Mouse (Mus musculus): ENCODE measurements around the gene Gm9999. TPM values are rescaled to one million over a fixed set of nuclear protein-coding genes. Genes with fewer than 3 reads are reported as not detected.

Gene Gm9999
- total and polyA plus RNA-seq, 3 experiments = 0.76 TPM; not detected in 2

DNA sequence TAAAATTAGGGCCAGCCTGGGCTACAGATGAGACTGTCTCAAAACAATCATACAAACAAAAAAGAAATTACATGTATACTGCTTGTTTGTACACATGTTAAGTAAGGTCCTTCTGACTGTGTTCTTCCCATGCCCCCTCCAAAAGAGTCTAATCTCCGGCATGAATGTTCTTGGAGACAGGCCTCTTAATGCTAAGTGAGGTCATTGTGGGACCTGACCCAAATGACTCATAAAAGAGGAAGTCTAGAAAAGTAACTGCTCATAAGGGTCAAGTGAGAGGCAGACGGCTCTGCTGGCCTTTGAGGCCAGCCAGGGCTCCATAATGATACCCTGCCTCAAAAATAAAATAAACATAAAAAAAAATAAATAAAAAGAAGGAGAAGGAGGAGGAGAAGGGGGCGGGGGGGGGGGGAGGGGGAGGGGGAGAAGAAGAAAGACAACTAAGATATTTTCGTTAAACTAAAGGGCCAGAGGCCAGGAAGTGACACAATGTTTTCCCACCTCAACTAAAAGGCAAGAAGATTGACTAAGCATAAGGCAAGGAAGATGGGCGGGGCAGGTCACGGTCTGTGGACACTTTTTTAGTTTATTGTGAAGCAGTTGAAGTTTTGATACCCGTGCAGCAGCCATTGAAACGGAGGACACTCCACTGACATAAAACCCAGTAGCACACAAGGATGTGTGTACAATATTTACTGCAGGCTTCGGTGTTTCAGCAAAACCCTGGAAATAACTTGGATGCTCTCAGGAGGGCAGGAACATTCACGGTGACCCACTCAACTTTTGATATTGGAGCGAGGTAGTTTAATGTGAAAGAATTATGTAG is 31.4 kb downstream of the Gm9999 start:
- Histone ChIP-seq H3K27me3 (ENCODE audit: insufficient read depth, low read length) (peaks cover 9% of the 10 kb centered on the region), H3K4me1 (ENCODE audit: insufficient read depth, low read depth, low read length) (peaks cover 23% of the 10 kb centered on the region), H3K4me3 (ENCODE audit: low read depth, low read length) (no peak overlapping the region; the same call in 1 of the 2 replicates), H3K9me3 (replicated peaks) (no peaks in the 10 kb centered on the region), H3K36me3 (replicated peaks) (no peaks in the 10 kb centered on the region)
- TF ChIP-seq GATA1 (IDR thresholded peaks at IDR 0.05; ENCODE audit: borderline replicate concordance, low read length) (no peak), GATA2 (IDR thresholded peaks at IDR 0.05; ENCODE audit: borderline replicate concordance, low read depth, low read length) (no peak)
- ATAC-seq (ENCODE audit: extremely low read depth, insufficient number of reproducible peaks, low FRiP score, poor library complexity, severe bottlenecking) (peak; percentile 25; the same call in 1 of the 2 replicates), DNase-seq (ENCODE audit: low spot score) (no peak)

DNA sequence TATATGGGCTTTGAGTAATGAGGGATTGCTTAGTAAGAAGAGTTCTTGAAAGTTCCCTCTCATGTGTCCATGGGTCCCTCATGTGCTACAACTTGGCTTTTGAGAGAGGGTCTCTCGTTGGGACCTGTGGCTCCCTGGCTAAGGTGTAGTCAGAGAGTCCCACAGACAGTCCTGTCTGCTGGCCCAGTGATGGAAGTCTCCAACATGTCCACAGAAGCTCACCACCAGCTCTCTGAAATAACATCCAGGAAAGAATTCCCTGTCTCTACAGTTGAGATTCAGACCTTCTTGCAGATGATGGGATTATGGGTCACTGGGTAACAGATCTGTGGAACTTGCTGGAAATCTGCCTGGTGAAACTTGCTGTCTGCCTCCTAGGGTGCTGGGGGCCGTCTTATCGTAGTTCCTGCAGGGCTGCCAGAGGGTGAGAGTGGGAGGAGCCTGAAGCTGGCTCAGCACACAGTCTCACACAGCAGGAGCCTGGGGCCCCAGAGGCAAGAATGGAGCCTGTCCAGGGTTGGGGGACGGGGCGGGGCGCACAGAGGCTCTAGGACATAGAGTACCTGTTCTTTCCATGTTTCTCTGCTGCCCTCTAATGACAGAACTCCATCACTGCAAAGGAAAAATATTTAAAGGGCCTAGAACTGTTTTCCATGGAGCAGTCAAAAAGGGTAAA is 32.1 kb downstream of the Gm9999 start:
- Histone ChIP-seq H3K4me1 (ENCODE audit: insufficient read depth, low read depth, low read length) (peaks cover 19% of the 10 kb centered on the region), H3K36me3 (replicated peaks) (no peaks in the 10 kb centered on the region), H3K4me3 (ENCODE audit: low read depth, low read length) (peak overlapping the region; percentile 40; the same call in 1 of the 2 replicates), H3K27me3 (ENCODE audit: insufficient read depth, low read length) (peaks cover 12% of the 10 kb centered on the region), H3K9me3 (replicated peaks) (no peaks in the 10 kb centered on the region)
- 0 out of 2 replicates have a peak, but pooled peaks have one; percentile 5 for TF ChIP-seq CTCF (IDR thresholded peaks at IDR 0.05; ENCODE audit: low read depth, low read length)
- 0 out of 2 replicates have a peak, but pooled peaks have one; percentile 15 for TF ChIP-seq TAL1 (conservative IDR thresholded peaks at IDR 0.05; ENCODE audit: low read depth, low read length)
- no peak for TF ChIP-seq GATA1 (IDR thresholded peaks at IDR 0.05; ENCODE audit: borderline replicate concordance, low read length)
- DNase-seq (ENCODE audit: low spot score) (peak; percentile 93), ATAC-seq (ENCODE audit: extremely low read depth, insufficient number of reproducible peaks, low FRiP score, poor library complexity, severe bottlenecking) (peak; percentile 99)

DNA sequence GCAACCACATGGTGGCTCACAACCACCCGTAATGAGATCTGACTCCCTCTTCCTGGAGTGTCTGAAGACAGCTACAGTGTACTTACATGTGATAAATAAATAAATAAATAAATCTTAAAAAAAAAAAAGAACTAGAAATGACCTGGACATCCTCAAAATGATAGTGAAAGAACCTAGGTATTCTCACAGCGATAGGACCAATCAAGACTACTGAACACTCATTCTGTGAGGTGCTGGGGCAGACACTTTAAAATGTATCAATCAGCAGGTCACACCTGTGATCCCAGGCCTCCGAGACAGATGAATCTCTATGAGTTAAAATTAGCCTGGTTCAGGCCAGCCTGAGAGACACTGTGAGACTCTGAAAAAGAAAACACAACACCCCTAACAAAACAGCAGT is 33.2 kb downstream of the Gm9999 start:
- no peak for DNase-seq (ENCODE audit: low spot score)
- H3K9me3 ChIP-seq (replicated peaks) = no peaks in the 10 kb centered on the region
- no peaks in the 10 kb centered on the region for H3K36me3 ChIP-seq (replicated peaks)
- no peak for TF ChIP-seq GATA1 (IDR thresholded peaks at IDR 0.05; ENCODE audit: borderline replicate concordance, low read length)
- no peak for TF ChIP-seq CTCF (IDR thresholded peaks at IDR 0.05; ENCODE audit: low read depth, low read length)
- TF ChIP-seq TAL1 (conservative IDR thresholded peaks at IDR 0.05; ENCODE audit: low read depth, low read length) = no peak
- TF ChIP-seq POLR2AphosphoS5 (IDR thresholded peaks at IDR 0.05; ENCODE audit: insufficient replicate concordance, low read depth, low read length) = no peak
- no peak for TF ChIP-seq GATA2 (IDR thresholded peaks at IDR 0.05; ENCODE audit: borderline replicate concordance, low read depth, low read length)
- peaks cover 17% of the 10 kb centered on the region for H3K27me3 ChIP-seq (ENCODE audit: insufficient read depth, low read length)
- no peak overlapping the region for H3K4me3 ChIP-seq (ENCODE audit: low read depth, low read length)
- H3K4me1 ChIP-seq (ENCODE audit: insufficient read depth, low read depth, low read length) = peaks cover 19% of the 10 kb centered on the region
- no peak for ATAC-seq (ENCODE audit: extremely low read depth, insufficient number of reproducible peaks, low FRiP score, poor library complexity, severe bottlenecking)

- H3K9me3 ChIP-seq (replicated peaks) = no peaks in the 10 kb centered on the region
- no peak for DNase-seq (ENCODE audit: low spot score)
- no peak for TF ChIP-seq TAL1 (conservative IDR thresholded peaks at IDR 0.05; ENCODE audit: low read depth, low read length)
- TF ChIP-seq GATA2 (IDR thresholded peaks at IDR 0.05; ENCODE audit: borderline replicate concordance, low read depth, low read length) = no peak
- no peak for TF ChIP-seq CTCF (IDR thresholded peaks at IDR 0.05; ENCODE audit: low read depth, low read length)
- no peak for TF ChIP-seq GATA1 (IDR thresholded peaks at IDR 0.05; ENCODE audit: borderline replicate concordance, low read length)
- TF ChIP-seq POLR2AphosphoS5 (IDR thresholded peaks at IDR 0.05; ENCODE audit: insufficient replicate concordance, low read depth, low read length) = no peak
Measured at GRCm38 (mm10) chr7:47017146-47017545, 33.8 kb downstream of the Gm9999 start.

GRCm38 (mm10) chr7:47019641-47020040 is 36.3 kb downstream of the Gm9999 start:
- Histone ChIP-seq H3K4me1 (ENCODE audit: insufficient read depth, low read depth, low read length) (peaks cover 10% of the 10 kb centered on the region), H3K36me3 (replicated peaks) (no peaks in the 10 kb centered on the region), H3K4me3 (ENCODE audit: low read depth, low read length) (no peak overlapping the region), H3K27me3 (ENCODE audit: insufficient read depth, low read length) (peaks cover 31% of the 10 kb centered on the region), H3K9me3 (replicated peaks) (no peaks in the 10 kb centered on the region)
- ATAC-seq (ENCODE audit: extremely low read depth, insufficient number of reproducible peaks, low FRiP score, poor library complexity, severe bottlenecking) (no peak), DNase-seq (ENCODE audit: low spot score) (no peak)
- TF ChIP-seq TAL1 (conservative IDR thresholded peaks at IDR 0.05; ENCODE audit: low read depth, low read length) (no peak), CTCF (IDR thresholded peaks at IDR 0.05; ENCODE audit: low read depth, low read length) (no peak), GATA2 (IDR thresholded peaks at IDR 0.05; ENCODE audit: borderline replicate concordance, low read depth, low read length) (no peak), GATA1 (IDR thresholded peaks at IDR 0.05; ENCODE audit: borderline replicate concordance, low read length) (no peak), POLR2AphosphoS5 (IDR thresholded peaks at IDR 0.05; ENCODE audit: insufficient replicate concordance, low read depth, low read length) (no peak)

More at GRCm38 (mm10) chr7:47017146-47017545, 33.8 kb downstream of the Gm9999 start:
- peaks cover 18% of the 10 kb centered on the region for H3K27me3 ChIP-seq (ENCODE audit: insufficient read depth, low read length)
- H3K4me1 ChIP-seq (ENCODE audit: insufficient read depth, low read depth, low read length) = peaks cover 19% of the 10 kb centered on the region
- no peak overlapping the region for H3K4me3 ChIP-seq (ENCODE audit: low read depth, low read length)
- no peaks in the 10 kb centered on the region for H3K36me3 ChIP-seq (replicated peaks)
- ATAC-seq (ENCODE audit: extremely low read depth, insufficient number of reproducible peaks, low FRiP score, poor library complexity, severe bottlenecking) = no peak

DNA sequence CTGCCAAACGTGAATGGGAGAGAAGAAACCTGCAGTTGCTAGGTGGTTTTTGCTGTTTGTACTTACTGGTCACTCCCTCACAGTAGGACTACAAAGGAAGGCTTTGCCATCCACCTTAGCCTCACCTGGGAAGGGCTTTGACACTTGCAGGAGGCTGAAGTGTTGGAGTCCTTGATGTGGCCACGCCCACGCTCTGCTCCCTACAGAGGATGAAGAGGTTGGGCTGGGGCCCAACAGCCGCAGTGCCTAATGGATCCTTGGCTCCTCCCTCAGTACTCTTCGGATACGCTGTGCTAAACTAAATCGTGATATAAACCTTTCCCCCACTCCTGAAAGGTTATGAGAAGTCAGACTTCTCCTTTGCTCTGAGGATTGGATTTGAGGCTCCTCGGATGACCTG is 37.6 kb downstream of the Gm9999 start:
- no peak for ATAC-seq (ENCODE audit: extremely low read depth, insufficient number of reproducible peaks, low FRiP score, poor library complexity, severe bottlenecking)
- Histone ChIP-seq H3K36me3 (replicated peaks) (no peaks in the 10 kb centered on the region), H3K27me3 (ENCODE audit: insufficient read depth, low read length) (peaks cover 40% of the 10 kb centered on the region), H3K4me1 (ENCODE audit: insufficient read depth, low read depth, low read length) (no peaks in the 10 kb centered on the region), H3K9me3 (replicated peaks) (no peaks in the 10 kb centered on the region), H3K4me3 (ENCODE audit: low read depth, low read length) (no peak overlapping the region)
- TF ChIP-seq GATA1 (IDR thresholded peaks at IDR 0.05; ENCODE audit: borderline replicate concordance, low read length) (no peak), TAL1 (conservative IDR thresholded peaks at IDR 0.05; ENCODE audit: low read depth, low read length) (no peak), CTCF (IDR thresholded peaks at IDR 0.05; ENCODE audit: low read depth, low read length) (no peak), POLR2AphosphoS5 (IDR thresholded peaks at IDR 0.05; ENCODE audit: insufficient replicate concordance, low read depth, low read length) (no peak), GATA2 (IDR thresholded peaks at IDR 0.05; ENCODE audit: borderline replicate concordance, low read depth, low read length) (no peak)
- no peak for DNase-seq (ENCODE audit: low spot score)

Measured in G1E (cell line).